Mouse (Mus musculus) lung, embryonic 14.5 days (tissue): ENCODE results near the gene Neto2. TPM values are rescaled to one million over a fixed set of nuclear protein-coding genes. Genes with fewer than 3 reads are reported as not detected.

ENCODE experiments used
- ATAC-seq: fragments of 200-750 bp; cut with Nextera tagmentation; 2 replicates; pipeline ENCODE4 v1.8.0; 2017; ENCODE audit warnings: mild to moderate bottlenecking, moderate TSS enrichment, moderate library complexity; ENCODE audit not compliant: insufficient read depth
- DNase-seq: peaks from one replicate; pipeline ENCODE4 v3.0.0-alpha.2; 2015
- H3K27ac ChIP-seq: fragments of 300-500 bp; sonication (generic); 2 replicates; pipeline ENCODE4 v1.5.1; 2014; ENCODE audit warnings: low read depth, mild to moderate bottlenecking, moderate library complexity
- H3K27me3 ChIP-seq: fragments of 300-500 bp; sonication (generic); 2 replicates; pipeline ENCODE4 v1.6.1; 2014; ENCODE audit warnings: low read length, control low read depth; ENCODE audit not compliant: insufficient read depth
- H3K36me3 ChIP-seq: fragments of 300-500 bp; sonication (generic); 2 replicates; pipeline ENCODE4 v1.6.1; 2014; ENCODE audit warnings: control low read depth; ENCODE audit not compliant: insufficient read depth
- H3K4me1 ChIP-seq: fragments of 300-500 bp; sonication (generic); 2 replicates; pipeline ENCODE4 v1.6.1; 2014; ENCODE audit warnings: antibody characterized with exemption, control low read depth; ENCODE audit not compliant: insufficient read depth
- H3K4me2 ChIP-seq: fragments of 300-500 bp; sonication (generic); 2 replicates; pipeline ENCODE4 v1.6.1; 2014; ENCODE audit warnings: mild to moderate bottlenecking
- H3K4me3 ChIP-seq: fragments of 300-500 bp; sonication (generic); 2 replicates; pipeline ENCODE4 v1.5.1; 2014; ENCODE audit warnings: low read depth, low read length
- H3K9ac ChIP-seq: fragments of 300-500 bp; sonication (generic); 2 replicates; pipeline ENCODE4 v1.6.1; 2014
- H3K9me3 ChIP-seq: fragments of 300-500 bp; sonication (generic); 2 replicates; pipeline ENCODE4 v1.6.1; 2016; ENCODE audit warnings: low read depth, low read length, control low read depth
- CTCF ChIP-seq: IDR thresholded peaks from 2 replicates; pipeline ENCODE4 v1.5.1; 2016; ENCODE audit warnings: antibody characterized with exemption, low read depth
- WGBS: fragments of 180-500 bp; shearing (Covaris S2); extraction: QIAGEN DNeasy Blood & Tissue Kit; methylation state at CpG from one replicate; pipeline ENCODE4 v1.1.7; 2014; 5-methylcytosine and 5-hydroxymethylcytosine counted together
- microRNA-seq: library from miRNA; unstranded; fragments of <30 nt; microRNA quantifications from one replicate; pipeline ENCODE4, GENCODE M21; 2016; ENCODE audit warnings: borderline number of aligned reads
- polyA plus RNA-seq: library from polyadenylated mRNA; unstranded; fragments of >200 nt; fragmentation: Nextera tagmentation; extraction: Ambion mirVana; gene quantifications from 2 replicates; pipeline ENCODE4 v1.2.1, GENCODE M21; 2014

Neto2 gene
- polyA plus RNA-seq, 1 experiment from 2014 or later, result 10.0 TPM

- no peak for ATAC-seq
Observed at GRCm38 (mm10) chr8:85591532-85591931, 109.2 kb downstream of the Neto2 start.

GRCm38 (mm10) chr8:85590258-85590657, 110.5 kb downstream of the Neto2 start:
- no peaks in the 10 kb centered on the region for H3K4me1 ChIP-seq
- H3K27me3 ChIP-seq, result no peaks in the 10 kb centered on the region
- no peak for TF ChIP-seq CTCF
- H3K4me3 ChIP-seq, result no peak overlapping the region
- ATAC-seq (no peak), DNase-seq (no peak)
- WGBS, result 72% methylated on average over 1 of the region's 1 CpGs
- H3K36me3 ChIP-seq, result no peaks in the 10 kb centered on the region
- no peak overlapping the region for H3K4me2 ChIP-seq
- no peaks in the 10 kb centered on the region for H3K9me3 ChIP-seq
- H3K27ac ChIP-seq, result no peak overlapping the region
- no peak overlapping the region for H3K9ac ChIP-seq

More at GRCm38 (mm10) chr8:85591532-85591931, 109.2 kb downstream of the Neto2 start:
- Histone ChIP-seq H3K4me1 (no peaks in the 10 kb centered on the region; the same call in 1 of the 2 replicates), H3K4me2 (no peak overlapping the region), H3K27ac (no peak overlapping the region), H3K9ac (no peak overlapping the region), H3K4me3 (no peak overlapping the region), H3K9me3 (no peaks in the 10 kb centered on the region), H3K36me3 (no peaks in the 10 kb centered on the region), H3K27me3 (no peaks in the 10 kb centered on the region)
- DNase-seq, result no peak
- WGBS, result 71% methylated on average over 1 of the region's 1 CpGs
- no peak for TF ChIP-seq CTCF

DNA sequence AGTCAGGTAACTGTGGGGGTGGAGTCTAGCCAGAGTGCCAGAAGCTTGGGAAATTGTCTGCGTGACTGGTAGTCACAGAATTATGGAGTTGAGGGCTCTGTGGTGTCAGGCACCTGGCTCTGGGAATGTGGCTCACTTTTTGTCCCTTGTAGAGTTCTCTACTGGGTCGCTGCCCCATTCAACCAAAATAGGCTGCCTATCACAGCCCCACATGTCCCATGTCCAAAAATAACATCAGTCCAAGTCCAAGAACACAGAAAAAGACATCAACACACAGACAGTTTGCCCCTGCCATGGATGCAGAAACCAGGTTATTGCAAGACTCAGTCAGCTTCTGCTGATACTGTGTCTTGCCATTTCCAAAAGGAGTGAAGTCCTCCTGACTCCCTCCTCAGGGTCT, 112.1 kb downstream of the Neto2 start:
- Histone ChIP-seq H3K4me2 (no peak overlapping the region), H3K36me3 (no peaks in the 10 kb centered on the region), H3K27me3 (no peaks in the 10 kb centered on the region), H3K9me3 (no peaks in the 10 kb centered on the region), H3K4me3 (no peak overlapping the region), H3K27ac (no peak overlapping the region), H3K9ac (no peak overlapping the region), H3K4me1 (no peaks in the 10 kb centered on the region)
- TF ChIP-seq CTCF, result no peak
- DNase-seq, result no peak
- no peak for ATAC-seq
- WGBS, result 75% methylated on average over 2 of the region's 2 CpGs

Small RNA genes within 50 kb of the gene (microRNA-seq; reads per million reads assigned to microRNA genes)
- gene Mir8109, result not detected

Other genes with a start within 250 kb of the Neto2 start
- 22.4 and 24.5 TPM in 2 replicates for gene Gpt2, start 208.3 kb downstream of the Neto2 start, polyA plus RNA-seq
- gene Dnaja2, start 145.6 kb downstream of the Neto2 start, polyA plus RNA-seq, result 163 and 169 TPM in 2 replicates
- 81.4 and 82.4 TPM in 2 replicates for gene Itfg1, start 140.0 kb upstream of the Neto2 start, polyA plus RNA-seq
- gene Phkb, start 140.0 kb upstream of the Neto2 start, polyA plus RNA-seq, result 47.9 and 49.6 TPM in 2 replicates